Mouse (Mus musculus) v-Abl transformed pro-B cells (cell line): ENCODE results near the gene Vmo1.
"Not testable (repeated sequence)": the region's sequence is repeated elsewhere in the genome, so short reads cannot be mapped to it uniquely, and the experiment has no call there.

Experiments used
- in situ Hi-C, 2 experiments: fragments of 400-800 bp; cut with MboI; formaldehyde crosslinking; loops; one replicate each; pipeline ENCODE4 v1.15.1; 2025; ENCODE audit not compliant: unreplicated experiment in 2 of 2

Gene Vmo1

GRCm38 (mm10) chr11:70514288-70514687, at the start of gene Vmo1:
Gene Vmo1 (minus strand): TSS chr11:70514616.
- in situ Hi-C loops = loop anchor here (25.0 kb wide), 1 partner anchor 277 kb away; the partner anchor contains the start of genes 0610010K14Rik (in 2 of the 2), Bcl6b (in 2 of the 2), Gm21988 (in 2 of the 2) and Rnasek (in 2 of the 2)

GRCm38 (mm10) chr11:70563470-70564275, 49.3 kb upstream of the Vmo1 start:
- in situ Hi-C loops = no loop called here

- in situ Hi-C loops = no loop called here
These were observed 48.6 kb upstream of the Vmo1 start for GRCm38 (mm10) chr11:70562995-70563469.

- in situ Hi-C loops = no loop called here
These were observed 48.0 kb upstream of the Vmo1 start, which contains the start of gene Mink1 for GRCm38 (mm10) chr11:70562287-70562994. Gene Mink1 (plus strand): TSS chr11:70562881.

- in situ Hi-C loops = no loop called here
These were observed 47.5 kb upstream of the Vmo1 start for GRCm38 (mm10) chr11:70561937-70562286.

GRCm38 (mm10) chr11:70557545-70557944, 43.1 kb upstream of the Vmo1 start:
- in situ Hi-C loops = no loop called here

GRCm38 (mm10) chr11:70553940-70554339, 39.5 kb upstream of the Vmo1 start:
- in situ Hi-C loops = no loop called here

GRCm38 (mm10) chr11:70551526-70551925, 37.1 kb upstream of the Vmo1 start:
- in situ Hi-C loops = no loop called here

GRCm38 (mm10) chr11:70544496-70544895, 30.1 kb upstream of the Vmo1 start:
- in situ Hi-C loops = loop anchor here (10.0 kb wide), 2 partner anchors 50 to 60 kb away; no protein-coding TSS in a partner anchor

- in situ Hi-C loops = loop anchor here (10.0 kb wide), 2 partner anchors 53 to 63 kb away; no protein-coding TSS in a partner anchor
These were observed 27.0 kb upstream of the Vmo1 start for GRCm38 (mm10) chr11:70541415-70541814.

- in situ Hi-C loops = loop anchor here (10.0 kb wide), 2 partner anchors 54 to 64 kb away; no protein-coding TSS in a partner anchor
These were observed 26.5 kb upstream of the Vmo1 start for GRCm38 (mm10) chr11:70540928-70541327.

GRCm38 (mm10) chr11:70539877-70540587, 25.6 kb upstream of the Vmo1 start, which contains the start of gene Pld2:
Gene Pld2 (plus strand): TSS chr11:70540064.
- in situ Hi-C loops = loop anchor here (10.0 kb wide), 2 partner anchors 55 to 65 kb away; no protein-coding TSS in a partner anchor

- in situ Hi-C loops = no loop called here
These were observed 25.0 kb upstream of the Vmo1 start for GRCm38 (mm10) chr11:70539423-70539822.

- in situ Hi-C loops = no loop called here
These were observed 18.4 kb upstream of the Vmo1 start, which contains the start of gene Gm40193 for GRCm38 (mm10) chr11:70532839-70533238. Gene Gm40193 (minus strand): TSS chr11:70532939.

GRCm38 (mm10) chr11:70531065-70531464, 16.6 kb upstream of the Vmo1 start:
- in situ Hi-C loops = not testable (repeated sequence)

GRCm38 (mm10) chr11:70528610-70529009, 14.2 kb upstream of the Vmo1 start:
- in situ Hi-C loops = no loop called here

GRCm38 (mm10) chr11:70526211-70526610, 11.8 kb upstream of the Vmo1 start:
- in situ Hi-C loops = no loop called here

- in situ Hi-C loops = no loop called here
These were observed 11.3 kb upstream of the Vmo1 start for GRCm38 (mm10) chr11:70525726-70526125.

- in situ Hi-C loops = no loop called here
These were observed 10.8 kb upstream of the Vmo1 start, which contains the start of gene Psmb6 for GRCm38 (mm10) chr11:70525184-70525678. Gene Psmb6 (plus strand): TSS chr11:70525367.

GRCm38 (mm10) chr11:70524782-70525181, 10.4 kb upstream of the Vmo1 start:
- in situ Hi-C loops = loop anchor here (25.0 kb wide), 1 partner anchor 287 kb away; the partner anchor contains the start of genes 0610010K14Rik (in 2 of the 2), Bcl6b (in 2 of the 2), Gm21988 (in 2 of the 2) and Rnasek (in 2 of the 2)
